Mouse (Mus musculus) spleen, adult 18-20 months (tissue): Measurements from ENCODE around the gene Lhx1.

ENCODE experiments used
- DNase-seq, 2 experiments: peaks; one replicate each; pipeline ENCODE4 v3.0.0; 2022; ENCODE audit warnings: mixed read lengths in 2 of 2

The Lhx1 gene

DNA sequence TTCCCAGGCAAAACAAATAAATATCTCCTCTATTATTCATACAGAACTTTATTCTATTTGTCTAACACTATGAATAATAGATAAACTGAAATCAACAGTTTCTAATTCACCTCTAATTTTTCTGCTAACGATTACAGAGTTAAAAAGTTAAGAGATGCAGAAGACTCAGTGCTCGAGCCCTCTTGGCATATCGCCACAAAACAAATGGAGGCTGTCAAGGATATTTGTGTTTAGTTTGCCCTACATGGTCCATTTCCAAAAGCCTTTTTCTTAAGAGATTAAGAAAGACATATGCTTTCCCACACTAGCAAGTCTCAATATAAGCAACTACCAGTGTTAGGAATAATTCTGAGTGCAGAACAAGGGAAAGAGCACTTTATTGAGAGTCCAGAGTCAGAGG is 44.9 kb downstream of the Lhx1 start:
- no peak for DNase-seq

DNA sequence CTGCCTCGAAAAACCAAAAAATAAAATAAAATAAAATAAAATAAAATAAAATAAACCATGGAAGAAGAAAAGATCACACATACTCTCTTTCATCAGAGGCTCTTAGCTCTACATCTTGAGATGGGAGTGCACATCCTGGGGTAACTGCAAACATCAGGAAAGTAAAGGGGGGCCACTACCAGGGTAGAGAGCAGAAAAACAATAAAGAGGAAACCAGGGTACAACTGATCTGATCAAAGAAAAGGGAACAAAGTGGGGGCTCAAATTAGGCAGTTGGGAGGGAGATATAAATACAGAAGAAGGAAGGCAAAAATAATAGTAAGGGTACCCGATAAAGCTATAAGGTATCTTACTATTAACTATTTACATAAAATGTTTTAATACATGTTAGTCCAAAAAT is 48.7 kb downstream of the Lhx1 start:
- DNase-seq, result no peak

DNA sequence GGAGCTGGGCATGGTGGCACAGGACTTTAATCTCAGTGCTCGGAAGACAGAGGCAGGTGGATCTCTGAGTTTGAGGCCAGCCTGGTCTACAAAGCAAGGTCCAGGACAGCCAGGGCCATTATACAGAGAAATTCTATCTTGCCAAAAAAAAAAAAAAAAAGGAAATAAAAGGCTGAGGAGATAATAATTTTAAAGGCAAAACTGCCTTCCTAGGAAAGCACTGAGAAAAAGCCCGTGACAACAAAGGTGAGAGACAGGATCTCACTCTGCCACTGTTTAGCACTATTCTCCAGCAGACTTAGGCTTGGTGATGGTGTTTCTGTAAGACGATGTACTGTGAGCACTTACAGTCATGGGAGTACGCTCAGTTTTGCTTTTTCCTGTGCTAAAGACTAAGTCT is 49.3 kb downstream of the Lhx1 start:
- no peak for DNase-seq

DNA sequence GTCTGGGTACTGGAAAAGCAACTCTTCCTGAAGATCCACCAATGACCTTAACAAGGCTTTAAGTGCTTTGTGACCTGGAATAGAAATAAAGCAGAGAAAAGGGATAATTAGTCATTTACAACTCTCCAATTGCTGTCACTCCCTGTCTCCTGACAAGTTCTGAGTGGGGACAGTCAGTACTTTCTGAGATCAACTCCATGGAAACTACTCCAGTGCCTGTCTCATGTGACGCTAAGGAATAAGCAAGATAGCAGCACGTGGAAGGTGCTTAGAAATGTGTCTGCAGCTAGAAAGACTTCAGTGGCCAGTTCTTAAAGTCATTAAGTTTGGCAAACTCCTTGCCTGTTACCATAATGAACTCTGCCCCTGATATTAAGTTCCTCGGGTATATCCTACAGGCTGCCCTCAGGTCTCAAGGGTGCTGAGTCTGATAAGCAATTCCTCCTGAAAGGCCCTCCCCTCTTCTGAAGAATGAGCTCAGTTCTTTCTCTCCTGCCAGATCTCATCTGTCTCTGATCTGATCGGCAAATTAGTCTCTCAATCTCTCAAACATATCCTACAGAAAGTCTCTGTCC is 52.2 kb downstream of the Lhx1 start:
- DNase-seq, result no peak
